Mouse (Mus musculus): ENCODE measurements around the gene Tyw3.
A peak's percentile ranks its signal among the peaks of the same experiment; 100 is the strongest.

- TF ChIP-seq POLR2A (IDR thresholded peaks at IDR 0.05; ENCODE audit: insufficient read depth, low read depth, low read length) (no peak), CTCF (IDR thresholded peaks at IDR 0.05) (peak; percentile 99; the same call in 1 of the 2 replicates)
These were observed 24.4 kb downstream of the Tyw3 start for GRCm38 (mm10) chr3:154572341-154572972.

Measured in heart, adult 2 months (tissue).